Mouse (Mus musculus): ENCODE measurements around the gene Psmb9. TPM values are rescaled to one million over a fixed set of nuclear protein-coding genes. Genes with fewer than 3 reads are reported as not detected.

Psmb9 gene
- polyA plus RNA-seq, 1 experiment from 2014 or later: 0.73 TPM

Other genes with a start within 250 kb of the Psmb9 start
- 198 and 212 TPM in 2 replicates for gene Pfdn6, start 247.4 kb downstream of the Psmb9 start, polyA plus RNA-seq (2015; fragmentation: Nextera tagmentation; extraction: Ambion mirVana)
- gene Wdr46, start 247.1 kb downstream of the Psmb9 start, polyA plus RNA-seq (2015; fragmentation: Nextera tagmentation; extraction: Ambion mirVana): 31.0 and 33.4 TPM in 2 replicates
- gene B3galt4, start 236.3 kb downstream of the Psmb9 start, polyA plus RNA-seq (2015; fragmentation: Nextera tagmentation; extraction: Ambion mirVana): 10.1 and 10.4 TPM in 2 replicates
- gene Vps52, start 232.0 kb downstream of the Psmb9 start, polyA plus RNA-seq (2015; fragmentation: Nextera tagmentation; extraction: Ambion mirVana): 75.8 and 79.7 TPM in 2 replicates
- gene Rps18, start 231.8 kb downstream of the Psmb9 start, polyA plus RNA-seq (2015; fragmentation: Nextera tagmentation; extraction: Ambion mirVana): 864 and 971 TPM in 2 replicates
- 8.1 and 13.0 TPM in 2 replicates for gene H2-K1, start 187.4 kb downstream of the Psmb9 start, polyA plus RNA-seq (2015; fragmentation: Nextera tagmentation; extraction: Ambion mirVana)
- 21.9 and 22.9 TPM in 2 replicates for gene Ring1, start 163.1 kb downstream of the Psmb9 start, polyA plus RNA-seq (2015; fragmentation: Nextera tagmentation; extraction: Ambion mirVana)
- gene H2-Ke6, start 159.7 kb downstream of the Psmb9 start, polyA plus RNA-seq (2015; fragmentation: Nextera tagmentation; extraction: Ambion mirVana): 64.4 and 74.3 TPM in 2 replicates
- 148 and 156 TPM in 2 replicates for gene Slc39a7, start 156.1 kb downstream of the Psmb9 start, polyA plus RNA-seq (2015; fragmentation: Nextera tagmentation; extraction: Ambion mirVana)
- gene Rxrb, start 156.0 kb downstream of the Psmb9 start, polyA plus RNA-seq (2015; fragmentation: Nextera tagmentation; extraction: Ambion mirVana): 58.2 and 64.5 TPM in 2 replicates
- 2.0 and 2.1 TPM in 2 replicates for gene Col11a2, start 148.3 kb downstream of the Psmb9 start, polyA plus RNA-seq (2015; fragmentation: Nextera tagmentation; extraction: Ambion mirVana)
- 0.15 TPM in 1 of 2 replicates, not detected in the other for gene H2-Oa, start 95.4 kb downstream of the Psmb9 start, polyA plus RNA-seq (2015; fragmentation: Nextera tagmentation; extraction: Ambion mirVana)
- gene H2-DMa, start 68.2 kb downstream of the Psmb9 start, polyA plus RNA-seq (2015; fragmentation: Nextera tagmentation; extraction: Ambion mirVana): 12.9 and 13.0 TPM in 2 replicates
- 132 and 133 TPM in 2 replicates for gene Brd2, start 65.1 kb downstream of the Psmb9 start, polyA plus RNA-seq (2015; fragmentation: Nextera tagmentation; extraction: Ambion mirVana)
- gene H2-DMb2, start 44.5 kb downstream of the Psmb9 start, polyA plus RNA-seq (2015; fragmentation: Nextera tagmentation; extraction: Ambion mirVana): 1.0 and 1.4 TPM in 2 replicates
- 0.88 and 0.91 TPM in 2 replicates for gene H2-DMb1, start 34.7 kb downstream of the Psmb9 start, polyA plus RNA-seq (2015; fragmentation: Nextera tagmentation; extraction: Ambion mirVana)
- 1.5 and 1.6 TPM in 2 replicates for gene Tap1, start 211 bp downstream of the Psmb9 start, polyA plus RNA-seq (2015; fragmentation: Nextera tagmentation; extraction: Ambion mirVana)
- 2.3 and 2.6 TPM in 2 replicates for gene Psmb8, start 10.0 kb upstream of the Psmb9 start, polyA plus RNA-seq (2015; fragmentation: Nextera tagmentation; extraction: Ambion mirVana)
- 1.3 and 1.7 TPM in 2 replicates for gene Tap2, start 15.8 kb upstream of the Psmb9 start, polyA plus RNA-seq (2015; fragmentation: Nextera tagmentation; extraction: Ambion mirVana)
- 0.20 TPM in 1 of 2 replicates, not detected in the other for gene H2-Ob, start 51.1 kb upstream of the Psmb9 start, polyA plus RNA-seq (2015; fragmentation: Nextera tagmentation; extraction: Ambion mirVana)
- gene H2-Ab1, start 69.9 kb upstream of the Psmb9 start, polyA plus RNA-seq (2015; fragmentation: Nextera tagmentation; extraction: Ambion mirVana): 0.86 and 1.2 TPM in 2 replicates
- 0.23 TPM in 1 of 2 replicates, not detected in the other for gene H2-Aa, start 100.1 kb upstream of the Psmb9 start, polyA plus RNA-seq (2015; fragmentation: Nextera tagmentation; extraction: Ambion mirVana)
- gene H2-Eb1, start 118.1 kb upstream of the Psmb9 start, polyA plus RNA-seq (2015; fragmentation: Nextera tagmentation; extraction: Ambion mirVana): 1.1 and 1.6 TPM in 2 replicates
- 0.14 TPM in 1 of 2 replicates, not detected in the other for gene H2-Eb2, start 137.9 kb upstream of the Psmb9 start, polyA plus RNA-seq (2015; fragmentation: Nextera tagmentation; extraction: Ambion mirVana)
- 0.06 TPM in 1 of 2 replicates, not detected in the other for gene Btnl2, start 167.1 kb upstream of the Psmb9 start, polyA plus RNA-seq (2015; fragmentation: Nextera tagmentation; extraction: Ambion mirVana)
- gene Btnl1, start 189.4 kb upstream of the Psmb9 start, polyA plus RNA-seq (2015; fragmentation: Nextera tagmentation; extraction: Ambion mirVana): not detected in 2 replicates
- 1.5 and 3.3 TPM in 2 replicates for gene BC051142, start 211.1 kb upstream of the Psmb9 start, polyA plus RNA-seq (2015; fragmentation: Nextera tagmentation; extraction: Ambion mirVana)